Mouse (Mus musculus): ENCODE measurements around the gene Mylk. TPM values are rescaled to one million over a fixed set of nuclear protein-coding genes. Genes with fewer than 3 reads are reported as not detected.
"Not testable (repeated sequence)": the region's sequence is repeated elsewhere in the genome, so short reads cannot be mapped to it uniquely, and the experiment has no call there.

The Mylk gene
- total RNA-seq, 2 experiments from 2014 or later: 13.6 to 14.8 TPM

DNA sequence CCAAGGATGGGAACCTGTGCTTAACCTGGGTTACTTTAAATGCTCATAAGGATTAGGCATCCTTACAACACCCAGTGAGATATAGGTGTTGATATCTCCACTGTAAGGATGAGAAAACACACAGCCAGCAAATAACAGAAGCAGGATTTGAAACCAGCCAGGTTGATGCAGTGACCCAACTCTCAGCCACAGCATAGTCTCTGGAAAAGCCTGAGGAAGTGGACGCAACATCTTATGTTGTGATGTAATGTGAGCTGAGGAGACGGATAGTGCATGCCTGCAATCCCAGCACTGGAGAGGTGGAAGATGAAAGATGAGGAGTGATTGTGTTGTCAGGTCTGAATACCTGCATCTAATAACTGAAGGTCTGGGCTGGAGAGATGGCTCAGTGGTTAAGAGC lies 22.4 kb downstream of the Mylk start:
- DNase-seq (ENCODE audit: extremely low spot score in 1 of 2, low spot score in 1 of 2): no peak

DNA sequence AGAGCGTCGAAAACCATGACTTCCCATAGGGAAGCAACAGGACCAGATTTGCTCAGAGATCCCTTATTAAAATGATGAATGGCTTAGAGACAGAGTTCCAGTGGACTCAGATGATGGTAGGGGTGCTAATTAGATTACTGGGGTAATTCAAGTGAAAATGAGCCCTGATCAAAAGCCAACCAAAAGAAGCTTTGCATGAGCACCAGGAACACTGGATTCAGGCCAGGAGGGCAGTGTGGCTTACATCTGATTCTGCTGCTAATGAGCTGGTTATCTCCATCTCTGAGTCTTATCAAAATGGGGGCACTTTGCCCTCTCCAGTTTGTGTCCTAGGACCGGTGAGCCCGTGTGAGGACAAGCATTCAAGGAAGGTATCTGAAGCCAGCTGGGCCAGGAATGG lies 23.4 kb downstream of the Mylk start:
- DNase-seq (ENCODE audit: extremely low spot score in 1 of 2, low spot score in 1 of 2): no peak

DNA sequence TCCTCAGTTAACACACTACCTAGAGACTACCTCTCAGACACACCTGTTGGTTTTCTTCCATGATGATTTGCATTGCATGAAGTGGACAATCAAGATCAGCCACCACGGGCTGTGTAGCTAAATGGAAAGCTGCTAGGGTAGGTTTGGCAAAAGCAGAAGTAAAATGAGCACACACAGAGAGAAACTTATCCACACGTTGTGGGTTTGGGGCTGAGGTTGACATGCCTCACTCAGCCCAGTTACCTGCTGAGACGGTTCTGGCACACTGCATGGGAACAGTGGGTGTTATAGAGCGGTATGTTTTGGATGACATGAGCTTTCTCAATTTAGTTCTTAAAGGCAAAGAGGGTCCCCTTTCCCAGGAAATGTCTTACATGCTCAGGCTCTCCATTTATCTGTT lies 25.1 kb downstream of the Mylk start:
- DNase-seq (ENCODE audit: extremely low spot score in 1 of 2, low spot score in 1 of 2): no peak

DNA sequence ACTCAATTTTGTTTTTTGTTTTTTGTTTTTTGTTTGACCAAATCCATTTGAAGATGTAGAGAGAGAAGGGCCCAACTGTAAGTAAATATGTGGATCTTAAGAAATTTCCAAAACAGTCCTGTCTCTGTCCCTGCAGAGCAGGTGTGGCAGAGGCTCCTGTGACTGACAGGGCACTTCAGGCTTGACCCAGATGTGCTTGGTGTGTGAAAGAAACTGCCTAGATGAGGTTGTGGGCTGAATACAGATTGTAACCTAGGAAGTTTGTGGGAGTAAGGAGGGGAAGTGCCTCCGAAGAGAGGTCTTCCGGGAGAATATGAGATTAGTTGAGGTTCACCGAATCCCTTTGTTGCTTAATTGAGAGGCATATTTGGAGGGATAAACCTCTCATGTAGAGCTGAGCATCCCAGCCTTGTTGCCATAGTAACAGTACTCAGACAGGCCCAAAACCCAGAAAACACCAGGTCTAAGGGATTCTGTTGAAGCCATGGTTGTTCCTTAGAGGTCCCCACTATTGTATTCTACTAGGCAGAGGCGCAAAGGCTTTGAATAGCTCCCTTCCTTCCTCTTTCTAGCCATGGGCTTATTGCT lies 27.5 kb downstream of the Mylk start:
- no peak for DNase-seq (ENCODE audit: extremely low spot score in 1 of 2, low spot score in 1 of 2)

DNA sequence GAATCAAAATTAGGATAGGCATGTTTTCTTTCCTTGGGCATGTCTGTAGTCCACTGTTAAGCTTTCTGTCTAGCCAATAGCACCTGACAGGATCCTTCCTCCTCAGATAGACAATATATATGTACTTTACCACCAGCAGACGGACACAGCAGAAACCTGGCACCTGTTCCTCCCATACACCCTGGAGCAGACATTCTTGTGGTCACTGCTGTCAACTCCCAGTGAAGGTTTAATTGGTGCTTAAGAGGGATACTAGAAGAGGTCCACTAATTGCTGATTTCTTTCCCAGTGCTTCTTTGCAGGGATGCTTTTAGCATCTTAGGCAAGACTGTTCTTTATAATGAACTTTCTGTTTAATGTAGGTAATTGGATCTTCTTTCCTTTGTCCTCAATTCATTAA lies 37.4 kb downstream of the Mylk start:
- DNase-seq (ENCODE audit: extremely low spot score in 1 of 2, low spot score in 1 of 2): no peak

DNA sequence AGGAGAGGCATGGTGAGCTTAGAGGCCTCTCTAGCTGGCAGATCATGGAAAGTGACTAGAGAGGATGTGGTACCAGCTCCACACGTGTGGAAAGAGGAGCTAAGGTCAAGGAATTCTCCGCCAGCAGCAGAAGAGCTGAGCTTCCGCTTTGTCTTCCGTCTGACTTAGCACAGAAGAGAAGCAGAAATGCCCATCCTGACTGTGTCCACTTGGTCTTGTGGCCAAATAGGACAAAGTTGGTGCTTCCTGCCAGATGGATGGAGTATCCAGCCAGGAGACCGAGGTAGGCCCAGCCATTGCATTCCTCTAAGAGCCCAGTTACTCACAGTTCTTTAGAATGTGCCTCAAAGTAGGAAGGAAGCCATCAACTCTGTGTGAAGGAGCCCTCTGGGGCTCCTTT lies 38.5 kb downstream of the Mylk start:
- DNase-seq (ENCODE audit: extremely low spot score in 1 of 2, low spot score in 1 of 2): no peak

DNA sequence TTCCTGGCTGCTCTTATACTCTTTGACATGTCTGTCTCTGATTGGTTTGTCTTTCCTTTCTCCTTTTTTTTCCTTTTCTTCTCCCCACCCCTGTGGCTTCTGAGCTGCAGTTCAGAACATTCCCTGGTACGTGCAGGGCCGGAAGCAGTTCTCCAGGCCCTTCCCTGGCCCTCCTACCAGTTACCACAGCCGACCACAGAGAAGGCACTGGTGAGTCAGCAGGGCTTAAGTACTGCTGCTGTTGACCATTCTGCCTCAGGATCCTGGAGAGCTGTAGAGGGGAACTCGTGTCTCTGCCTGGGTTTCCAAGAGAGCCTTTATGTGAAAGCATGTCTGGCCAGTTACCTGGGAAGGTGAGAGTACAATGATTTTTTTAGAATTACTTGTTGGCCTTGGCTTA lies 39.7 kb downstream of the Mylk start:
- no peak for DNase-seq (ENCODE audit: extremely low spot score in 1 of 2, low spot score in 1 of 2)

DNA sequence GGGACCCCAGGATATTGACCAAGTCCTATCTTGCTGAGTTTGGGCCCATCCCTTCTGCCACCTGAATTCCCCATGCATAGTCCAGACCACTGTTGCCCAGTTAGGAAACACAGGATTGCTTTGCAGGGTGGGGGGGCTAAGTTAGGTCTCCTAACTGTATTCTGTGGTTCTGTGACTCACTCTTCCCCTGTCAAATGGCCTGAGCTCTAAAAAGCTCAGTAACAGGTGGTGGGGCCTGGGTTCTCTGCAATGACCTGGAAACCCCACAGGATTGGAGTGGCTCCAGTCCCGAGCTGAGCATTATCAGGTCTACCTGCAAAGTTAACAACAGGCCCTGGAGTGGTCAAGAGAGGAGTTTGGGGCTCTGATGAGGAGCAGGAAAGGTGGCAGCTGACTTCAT lies 47.5 kb downstream of the Mylk start:
- DNase-seq (ENCODE audit: extremely low spot score in 1 of 2, low spot score in 1 of 2): no peak

DNA sequence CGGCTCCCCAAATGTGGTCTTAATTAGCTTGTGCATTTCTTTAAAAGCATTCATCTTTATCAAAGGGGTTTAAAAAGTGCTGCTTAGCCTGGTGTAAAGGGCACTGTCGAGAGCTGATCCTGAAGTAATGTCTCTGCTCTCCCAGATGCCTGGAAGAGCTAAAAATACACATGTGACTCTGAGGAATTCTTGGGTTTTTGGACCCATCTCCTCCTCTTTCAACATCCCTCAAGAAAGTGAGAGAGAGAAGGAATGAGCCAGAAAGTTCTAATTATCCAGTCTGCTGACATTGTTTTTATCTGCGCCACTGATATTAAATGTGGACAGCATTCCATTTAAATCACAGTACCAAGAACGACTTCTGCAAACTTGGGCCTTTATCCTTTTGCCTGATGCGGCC lies 48.0 kb downstream of the Mylk start:
- no peak for DNase-seq (ENCODE audit: extremely low spot score in 1 of 2, low spot score in 1 of 2)

DNA sequence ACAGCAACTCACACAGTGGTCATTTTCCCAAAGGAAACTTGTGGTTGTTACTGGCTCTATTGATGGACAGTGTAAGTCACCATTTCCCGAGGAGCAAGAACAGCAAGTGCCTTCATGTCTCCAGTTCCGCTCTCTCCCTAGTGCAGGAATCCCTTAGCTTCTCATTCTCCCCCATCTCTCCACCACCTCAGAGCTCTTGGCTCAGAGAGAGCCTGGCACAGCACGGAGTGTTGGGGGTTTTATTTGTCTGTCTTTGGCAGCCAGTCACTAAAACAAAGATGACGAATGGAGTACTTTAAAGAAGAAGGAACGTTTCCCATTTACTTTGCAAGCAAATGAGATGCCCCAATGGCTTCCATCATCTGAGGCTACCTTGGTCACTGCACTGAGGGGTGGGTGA lies 56.2 kb downstream of the Mylk start:
- DNase-seq (ENCODE audit: extremely low spot score in 1 of 2, low spot score in 1 of 2): no peak

DNA sequence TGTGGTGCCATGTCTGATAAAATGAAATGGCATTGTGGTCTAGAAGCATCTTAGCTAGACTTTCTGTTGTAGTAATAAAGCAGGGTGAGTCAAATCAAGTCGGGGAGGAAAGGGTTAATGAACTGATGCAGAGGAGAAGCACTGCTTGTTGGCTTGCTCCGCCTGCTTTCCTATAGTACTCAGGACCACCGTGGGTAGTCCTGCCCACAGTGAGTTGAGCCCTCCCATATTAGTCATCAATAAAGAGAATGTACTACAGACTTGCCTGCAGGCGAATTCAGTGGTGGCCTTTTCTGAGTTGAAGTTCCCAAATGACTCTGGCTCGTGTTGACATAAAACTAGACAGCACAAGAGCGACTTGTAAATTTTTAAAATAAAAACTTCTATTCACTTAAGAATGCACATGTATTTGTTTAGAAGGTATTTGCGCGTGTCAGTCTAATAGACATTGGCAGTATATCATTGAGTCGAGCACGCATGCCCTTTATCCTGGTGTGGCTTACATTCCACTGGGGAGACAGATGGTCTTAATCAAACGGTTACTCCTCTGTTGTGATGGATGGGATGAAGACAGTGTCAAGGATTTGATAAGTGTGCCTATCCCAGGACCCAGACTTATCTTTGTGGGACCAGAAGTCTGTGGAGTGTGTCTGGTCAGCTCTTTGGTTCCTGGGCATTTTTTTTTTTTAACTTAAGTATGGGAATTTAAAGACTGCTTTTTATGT lies 59.4 kb downstream of the Mylk start:
- no peak for DNase-seq (ENCODE audit: extremely low spot score in 1 of 2, low spot score in 1 of 2)

DNA sequence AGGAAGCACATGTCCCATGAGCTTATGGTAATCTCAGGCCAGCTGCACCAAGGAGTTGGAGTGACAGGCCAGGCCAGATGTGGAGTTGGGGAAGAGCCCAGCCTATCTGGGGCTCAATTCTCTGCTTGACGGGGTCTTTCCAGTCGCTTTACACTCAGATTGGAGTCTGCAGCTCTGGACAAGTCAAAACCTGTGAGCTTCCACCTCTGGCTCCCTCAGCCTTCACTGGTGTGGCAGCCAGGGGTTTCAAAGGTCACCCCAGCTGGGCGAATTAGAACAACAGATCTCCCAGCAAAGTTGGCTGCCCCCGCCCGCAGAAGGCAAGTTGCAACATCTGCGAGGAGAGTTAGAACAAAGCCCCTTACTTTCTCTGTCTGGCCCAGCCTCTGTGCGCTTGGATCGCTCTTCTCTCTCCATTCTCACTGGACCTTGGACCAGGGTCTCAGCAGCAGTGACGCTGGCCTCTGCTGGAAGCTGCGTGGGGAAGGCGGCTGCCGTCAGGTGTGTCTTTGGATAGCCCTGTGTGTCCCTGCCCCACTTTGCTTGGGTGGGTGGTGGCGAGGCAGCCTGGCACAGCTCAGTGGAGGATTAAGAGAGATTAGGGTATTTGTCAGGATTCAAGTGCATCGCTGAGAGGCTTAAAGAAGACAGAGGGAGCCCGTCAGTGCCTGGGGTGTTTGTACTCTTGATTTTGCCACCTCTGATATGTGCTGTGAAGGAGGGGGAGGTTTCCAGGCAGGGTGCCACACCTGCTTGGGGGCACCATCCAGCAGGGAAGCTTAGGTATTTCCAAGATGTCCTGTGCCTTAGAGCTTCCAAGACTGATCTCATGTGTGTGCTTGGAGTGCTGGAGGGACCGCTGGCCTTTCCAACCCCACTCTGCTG lies 62.1 kb downstream of the Mylk start:
- no peak for DNase-seq (ENCODE audit: extremely low spot score in 1 of 2, low spot score in 1 of 2)

DNA sequence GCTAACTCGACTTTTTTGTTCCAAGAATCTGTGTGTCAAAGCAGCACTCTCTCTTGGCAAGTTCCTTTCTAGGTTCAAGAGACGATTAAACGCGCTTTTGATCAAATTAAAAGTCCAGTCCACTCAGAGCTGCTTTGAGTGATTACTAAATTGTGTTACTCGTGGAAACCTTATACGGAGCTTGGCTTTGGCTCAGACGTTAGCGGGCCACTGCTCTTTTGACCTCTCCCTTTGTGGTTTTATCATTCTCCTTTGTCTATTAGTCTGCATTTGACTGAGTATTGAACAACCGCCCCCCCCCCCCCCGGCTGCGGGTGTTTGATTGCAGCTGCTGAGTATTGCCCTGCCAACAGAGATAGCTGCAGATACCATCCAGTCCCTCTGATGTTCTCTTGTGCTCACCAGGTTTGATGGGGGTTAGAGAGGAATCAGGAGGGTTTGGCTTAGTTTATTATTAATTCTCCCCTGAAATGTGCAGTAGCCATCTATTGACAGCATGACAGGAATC lies 62.8 kb downstream of the Mylk start:
- no peak for DNase-seq (ENCODE audit: extremely low spot score in 1 of 2, low spot score in 1 of 2)

DNA sequence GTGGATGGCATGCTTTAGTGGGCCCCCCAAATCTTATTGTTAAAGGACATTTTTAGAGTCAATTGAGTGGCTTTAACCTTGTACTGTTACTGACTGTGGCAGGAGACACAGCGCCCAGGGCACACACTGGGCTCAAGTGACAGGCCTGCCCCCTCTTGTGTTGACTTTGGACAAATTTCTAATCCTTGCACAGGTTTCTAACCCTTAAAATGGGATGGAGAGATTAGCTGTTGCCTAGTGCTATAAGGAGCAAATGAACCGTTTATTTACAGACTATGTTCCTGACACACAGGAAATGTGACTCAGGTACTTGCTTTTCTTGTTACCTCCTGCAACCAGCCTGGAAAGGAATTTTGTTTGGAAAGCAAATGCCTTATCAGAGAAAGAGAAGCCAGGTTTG lies 67.2 kb downstream of the Mylk start:
- no peak for DNase-seq (ENCODE audit: extremely low spot score in 1 of 2, low spot score in 1 of 2)

DNA sequence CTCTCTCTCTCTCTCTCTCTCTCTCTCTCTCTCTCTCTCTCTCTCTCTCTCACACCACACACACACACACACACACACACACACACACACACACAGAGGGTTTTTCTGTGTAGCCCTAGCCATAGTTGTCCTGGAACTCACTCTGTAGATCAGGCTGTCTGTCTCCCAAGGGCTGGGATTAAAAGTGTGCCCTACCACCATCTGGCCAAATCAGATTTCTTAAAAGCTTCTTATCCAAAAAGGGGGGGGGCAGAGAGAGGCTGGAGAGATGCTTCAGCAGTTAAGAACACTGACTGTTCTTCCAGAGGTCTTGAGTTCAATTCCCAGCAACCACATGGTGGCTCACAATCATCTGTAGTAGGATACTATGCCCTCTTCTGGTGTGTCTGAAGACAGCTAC lies 68.2 kb downstream of the Mylk start:
- DNase-seq (ENCODE audit: extremely low spot score in 1 of 2, low spot score in 1 of 2): not testable (repeated sequence)

DNA sequence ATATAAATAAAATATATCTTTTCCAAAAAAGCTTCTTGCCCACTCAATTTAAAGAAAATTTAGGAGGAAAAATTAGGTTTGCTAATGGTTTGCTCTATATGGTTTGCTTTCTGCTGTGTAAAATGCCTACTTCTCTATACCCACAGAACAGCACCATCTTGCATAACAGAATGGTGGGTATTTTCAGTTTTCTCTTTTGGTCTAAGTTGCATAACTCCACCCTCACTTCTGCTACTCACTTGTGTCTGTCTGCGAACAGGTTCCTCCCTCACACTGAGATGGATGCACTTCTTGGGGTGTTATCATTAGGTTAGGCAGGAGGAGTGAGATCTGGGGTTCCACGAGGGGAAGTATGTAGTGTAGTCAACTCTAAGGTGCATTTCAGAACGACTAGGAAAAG lies 68.6 kb downstream of the Mylk start:
- no peak for DNase-seq (ENCODE audit: extremely low spot score in 1 of 2, low spot score in 1 of 2)

DNA sequence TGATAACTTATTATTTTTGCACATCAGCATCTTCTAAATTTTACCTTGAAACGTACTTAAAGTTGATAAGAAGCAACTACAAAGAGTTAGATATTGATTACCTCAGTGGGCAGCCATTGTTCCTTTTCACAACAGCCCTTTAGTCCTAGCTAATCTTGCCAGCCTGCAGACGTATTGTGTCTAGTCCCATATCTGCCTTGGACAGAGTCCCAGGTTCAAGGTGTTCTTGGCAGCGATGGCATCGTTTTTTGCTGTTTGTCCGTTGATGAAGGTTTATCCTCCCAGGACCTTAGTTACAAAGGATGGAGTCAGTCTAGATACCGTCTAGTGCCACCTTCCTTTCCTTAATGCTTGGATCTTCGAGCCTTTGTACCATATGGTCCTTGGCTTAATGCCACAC lies 69.6 kb downstream of the Mylk start:
- DNase-seq (ENCODE audit: extremely low spot score in 1 of 2, low spot score in 1 of 2): no peak

DNA sequence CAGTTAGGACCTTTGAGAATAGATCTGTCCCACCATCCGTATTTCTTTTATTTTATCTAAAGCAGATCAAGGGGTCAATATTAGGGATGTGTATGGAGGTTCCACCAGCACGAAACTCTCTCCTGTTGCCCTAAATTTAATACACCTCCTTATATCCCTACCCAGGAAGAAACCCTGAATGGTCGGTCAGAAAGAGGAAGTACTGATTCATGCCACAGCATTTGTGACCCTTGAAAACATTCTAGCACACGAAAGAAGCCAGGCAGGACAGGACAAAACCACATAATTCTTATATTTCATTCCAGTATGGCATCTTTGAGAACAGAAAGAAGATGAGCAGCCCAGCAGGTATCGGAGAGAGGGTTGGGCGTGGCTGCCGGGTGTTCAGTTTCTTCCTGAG lies 71.5 kb downstream of the Mylk start:
- no peak for DNase-seq (ENCODE audit: extremely low spot score in 1 of 2, low spot score in 1 of 2)

DNA sequence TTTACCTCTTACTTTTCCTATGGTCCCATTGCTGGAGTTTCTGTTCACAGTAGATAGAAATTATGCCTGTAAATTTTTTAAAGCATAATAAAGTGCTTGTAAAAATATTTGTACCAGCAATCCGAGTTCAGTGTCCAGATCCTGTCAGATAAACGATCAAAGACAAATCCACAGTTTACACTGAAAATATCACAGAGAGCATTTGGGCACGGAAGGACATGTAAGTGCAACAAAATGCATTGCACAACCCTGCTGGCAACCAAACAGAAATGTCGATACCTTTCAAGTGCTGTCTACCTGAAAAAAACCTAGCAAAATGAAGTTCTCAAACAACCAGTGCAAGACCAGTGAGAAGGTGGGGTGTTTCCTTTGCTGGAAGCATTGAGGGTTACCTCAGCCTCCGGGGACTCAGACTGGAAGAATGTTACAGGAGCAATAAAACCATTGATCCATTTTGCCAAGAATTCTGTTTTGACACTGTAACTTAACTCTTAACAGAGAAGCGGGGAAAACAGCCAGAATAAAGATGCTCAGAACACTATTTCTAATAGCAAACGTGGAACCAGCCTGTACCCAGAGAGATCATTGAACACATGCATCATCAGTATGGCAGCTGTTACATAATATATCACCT lies 80.2 kb downstream of the Mylk start:
- DNase-seq (ENCODE audit: extremely low spot score in 1 of 2, low spot score in 1 of 2): no peak

DNA sequence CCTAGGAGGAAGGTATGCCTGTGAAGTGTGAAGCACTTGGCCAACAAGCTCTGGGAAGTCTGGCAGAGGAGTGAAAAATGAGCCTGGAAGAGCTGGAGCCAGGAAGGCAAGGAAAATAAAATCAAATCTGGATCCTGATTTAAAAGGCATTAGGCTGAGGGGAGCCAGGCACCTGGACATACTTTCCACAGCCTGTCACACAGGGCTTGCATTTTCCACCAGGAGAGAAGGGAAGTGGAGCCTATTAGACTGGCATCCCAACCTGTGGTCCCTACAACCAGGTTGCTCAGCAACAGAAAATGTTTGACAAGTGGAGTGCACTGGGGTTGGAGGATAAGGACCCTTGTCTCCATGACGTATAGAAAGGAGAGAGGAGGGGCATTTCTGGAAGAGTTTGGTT lies 89.5 kb downstream of the Mylk start:
- no peak for DNase-seq (ENCODE audit: extremely low spot score in 1 of 2, low spot score in 1 of 2)
